Mouse (Mus musculus): ENCODE data around the gene Olfml3.

DNA sequence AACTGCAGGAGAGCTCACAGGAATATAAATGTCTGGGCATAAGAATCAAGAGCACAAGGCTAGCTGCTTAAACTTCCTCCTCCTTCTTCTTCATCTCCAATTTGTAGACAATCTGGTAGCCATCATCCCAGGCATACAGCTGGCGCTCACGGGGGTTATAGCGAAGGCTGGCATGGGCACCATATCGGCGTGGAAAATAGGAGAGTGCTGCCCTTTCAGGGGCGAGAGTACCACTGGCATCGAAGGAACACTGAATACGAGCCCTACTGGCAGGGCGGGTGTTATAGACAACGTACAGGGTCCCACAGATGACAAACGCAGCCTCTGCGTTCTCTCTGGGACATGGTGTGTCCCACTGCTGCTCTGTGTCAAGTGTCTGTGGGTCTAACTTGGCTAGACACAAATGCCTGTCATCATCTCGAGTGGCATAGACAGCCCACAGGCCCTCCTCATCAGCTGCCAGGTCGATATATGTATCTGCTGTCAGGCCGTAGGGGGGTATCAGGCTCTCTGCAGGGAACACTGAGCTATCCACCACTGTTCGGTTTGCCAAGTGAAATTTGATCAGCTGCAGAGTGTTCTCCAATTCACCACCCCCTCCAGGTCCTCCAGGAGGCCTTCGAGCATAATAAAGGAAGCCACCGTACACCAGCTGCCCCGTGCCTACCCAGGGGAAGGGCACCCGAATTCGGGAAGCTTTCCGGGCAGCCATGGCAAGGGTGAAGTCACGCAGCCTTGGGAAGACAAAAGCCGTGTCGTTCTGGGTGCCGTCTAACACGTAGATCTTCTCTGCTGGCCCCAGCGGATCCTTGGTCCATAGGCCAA is 1.8 kb downstream of the Olfml3 start:
- TF ChIP-seq POLR2A (IDR thresholded peaks at IDR 0.05; ENCODE audit: low read depth, low read length) (no peak), CTCF (conservative IDR thresholded peaks at IDR 0.05; ENCODE audit: insufficient read depth, insufficient read length, low read depth, low read length) (no peak)
